Mouse (Mus musculus): ENCODE measurements around the gene Slc4a10.

Slc4a10 gene

GRCm38 (mm10) chr2:62347762-62348161 is 301.5 kb downstream of the Slc4a10 start:
- DNase-seq (ENCODE audit: low spot score in 2 of 2): no peak

GRCm38 (mm10) chr2:62352035-62352434 is 305.8 kb downstream of the Slc4a10 start:
- DNase-seq (ENCODE audit: low spot score in 2 of 2): no peak

GRCm38 (mm10) chr2:62355766-62356165 is 309.5 kb downstream of the Slc4a10 start:
- DNase-seq (ENCODE audit: low spot score in 2 of 2): no peak

GRCm38 (mm10) chr2:62356606-62357005 is 310.3 kb downstream of the Slc4a10 start:
- no peak for DNase-seq (ENCODE audit: low spot score in 2 of 2)

- no peak for DNase-seq (ENCODE audit: low spot score in 2 of 2)
Observed at GRCm38 (mm10) chr2:62357259-62357658, 311.0 kb downstream of the Slc4a10 start.

GRCm38 (mm10) chr2:62360872-62361271 is 314.6 kb downstream of the Slc4a10 start:
- no peak for DNase-seq (ENCODE audit: low spot score in 2 of 2)

GRCm38 (mm10) chr2:62361514-62361913 is 315.3 kb downstream of the Slc4a10 start:
- no peak for DNase-seq (ENCODE audit: low spot score in 2 of 2)

GRCm38 (mm10) chr2:62362211-62362610 is 315.9 kb downstream of the Slc4a10 start:
- DNase-seq (ENCODE audit: low spot score in 2 of 2): no peak

GRCm38 (mm10) chr2:62363606-62364005 is 317.3 kb downstream of the Slc4a10 start:
- DNase-seq (ENCODE audit: low spot score in 2 of 2): no peak

GRCm38 (mm10) chr2:62368349-62369053 is 322.2 kb downstream of the Slc4a10 start:
- no peak for DNase-seq (ENCODE audit: low spot score in 2 of 2)

- DNase-seq (ENCODE audit: low spot score in 2 of 2): no peak
Observed at GRCm38 (mm10) chr2:62370048-62370447, 323.8 kb downstream of the Slc4a10 start.

GRCm38 (mm10) chr2:62373692-62374091 is 327.4 kb downstream of the Slc4a10 start:
- no peak for DNase-seq (ENCODE audit: low spot score in 2 of 2)

Measured in cerebellum, postnatal 4 days (tissue).